Mouse (Mus musculus): ENCODE measurements around the gene Syne2. TPM values are rescaled to one million over a fixed set of nuclear protein-coding genes. Genes with fewer than 3 reads are reported as not detected.
"Not testable (repeated sequence)": the region's sequence is repeated elsewhere in the genome, so short reads cannot be mapped to it uniquely, and the experiment has no call there.

Gene Syne2
- polyA plus RNA-seq (2016; fragmentation: Nextera tagmentation; extraction: Ambion mirVana): 63.7 and 65.4 TPM in 2 replicates

GRCm38 (mm10) chr12:75817959-75818452 is at the start of gene Syne2:
Gene Syne2 (plus strand): TSS chr12:75818134.
- no peaks in the 10 kb centered on the region for H3K27me3 ChIP-seq (replicated peaks)
- H3K27ac ChIP-seq (ENCODE audit: poor library complexity, severe bottlenecking): peak within 1 kb of the TSS; percentile 78
- 1% methylated on average over 51 of the region's 54 CpGs for WGBS
- ATAC-seq (ENCODE audit: insufficient number of reproducible peaks, low FRiP score): peak; percentile 93
- peak within 1 kb of the TSS; percentile 74 for H3K4me3 ChIP-seq
- no peaks in the 10 kb centered on the region for H3K9me3 ChIP-seq (replicated peaks)
- peak within 1 kb of the TSS; percentile 91 for H3K9ac ChIP-seq
- peaks cover 34% of the 10 kb centered on the region for H3K4me1 ChIP-seq (replicated peaks)
- H3K36me3 ChIP-seq: no peaks in the 10 kb centered on the region
- peak within 1 kb of the TSS; percentile 92 for H3K4me2 ChIP-seq

GRCm38 (mm10) chr12:75771410-75771809 is 46.5 kb upstream of the Syne2 start:
- H3K36me3 ChIP-seq: no peaks in the 10 kb centered on the region
- peaks cover 14% of the 10 kb centered on the region for H3K4me1 ChIP-seq (replicated peaks)
- H3K4me3 ChIP-seq: no peak overlapping the region
- H3K9me3 ChIP-seq (replicated peaks): 0 out of 2 replicates have a peak, but pooled peaks cover 8% of the 10 kb centered on the region
- no peaks in the 10 kb centered on the region for H3K27me3 ChIP-seq (replicated peaks)
- no peak for ATAC-seq (ENCODE audit: insufficient number of reproducible peaks, low FRiP score)
- no peak overlapping the region for H3K4me2 ChIP-seq
- H3K9ac ChIP-seq: no peak overlapping the region
- no peak overlapping the region for H3K27ac ChIP-seq (ENCODE audit: poor library complexity, severe bottlenecking)
- WGBS: 12% methylated on average over 3 of the region's 3 CpGs

- ATAC-seq (ENCODE audit: insufficient number of reproducible peaks, low FRiP score): no peak
- H3K27me3 ChIP-seq (replicated peaks): no peaks in the 10 kb centered on the region
- WGBS: 25% methylated on average over 3 of the region's 3 CpGs
Observed at GRCm38 (mm10) chr12:75772424-75773034, 45.4 kb upstream of the Syne2 start.

GRCm38 (mm10) chr12:75781445-75781844 is 36.5 kb upstream of the Syne2 start:
- Histone ChIP-seq H3K4me1 (replicated peaks) (no peaks in the 10 kb centered on the region), H3K36me3 (no peaks in the 10 kb centered on the region), H3K4me3 (no peak overlapping the region), H3K4me2 (no peak overlapping the region), H3K9me3 (replicated peaks) (peaks cover 18% of the 10 kb centered on the region), H3K9ac (no peak overlapping the region), H3K27me3 (replicated peaks) (no peaks in the 10 kb centered on the region), H3K27ac (ENCODE audit: poor library complexity, severe bottlenecking) (no peak overlapping the region)
- ATAC-seq (ENCODE audit: insufficient number of reproducible peaks, low FRiP score): no peak

More at GRCm38 (mm10) chr12:75772424-75773034, 45.4 kb upstream of the Syne2 start:
- Histone ChIP-seq H3K4me1 (replicated peaks) (peaks cover 5% of the 10 kb centered on the region), H3K9me3 (replicated peaks) (0 out of 2 replicates have a peak, but pooled peaks cover 8% of the 10 kb centered on the region), H3K27ac (ENCODE audit: poor library complexity, severe bottlenecking) (no peak overlapping the region), H3K36me3 (no peaks in the 10 kb centered on the region), H3K4me3 (no peak overlapping the region), H3K9ac (no peak overlapping the region), H3K4me2 (no peak overlapping the region)

GRCm38 (mm10) chr12:75781995-75782394 is 35.9 kb upstream of the Syne2 start:
- H3K36me3 ChIP-seq: no peaks in the 10 kb centered on the region
- no peak overlapping the region for H3K4me3 ChIP-seq
- H3K27ac ChIP-seq (ENCODE audit: poor library complexity, severe bottlenecking): no peak overlapping the region
- H3K27me3 ChIP-seq (replicated peaks): no peaks in the 10 kb centered on the region
- H3K4me1 ChIP-seq (replicated peaks): no peaks in the 10 kb centered on the region
- no peak for ATAC-seq (ENCODE audit: insufficient number of reproducible peaks, low FRiP score)
- H3K9me3 ChIP-seq (replicated peaks): peaks cover 18% of the 10 kb centered on the region
- no peak overlapping the region for H3K9ac ChIP-seq
- 64% methylated on average over 7 of the region's 7 CpGs for WGBS
- no peak overlapping the region for H3K4me2 ChIP-seq

- WGBS: 84% methylated on average over 2 of the region's 2 CpGs
- ATAC-seq (ENCODE audit: insufficient number of reproducible peaks, low FRiP score): no peak
Observed at GRCm38 (mm10) chr12:75784271-75784751, 33.6 kb upstream of the Syne2 start.

GRCm38 (mm10) chr12:75786681-75787080 is 31.3 kb upstream of the Syne2 start:
- not testable (repeated sequence) for ATAC-seq (ENCODE audit: insufficient number of reproducible peaks, low FRiP score); H3K27ac ChIP-seq (ENCODE audit: poor library complexity, severe bottlenecking)

More at GRCm38 (mm10) chr12:75784271-75784751, 33.6 kb upstream of the Syne2 start:
- no peaks in the 10 kb centered on the region for H3K36me3 ChIP-seq
- H3K4me3 ChIP-seq: no peak overlapping the region
- no peak overlapping the region for H3K4me2 ChIP-seq
- no peak overlapping the region for H3K27ac ChIP-seq (ENCODE audit: poor library complexity, severe bottlenecking)
- H3K4me1 ChIP-seq (replicated peaks): no peaks in the 10 kb centered on the region
- no peak overlapping the region for H3K9ac ChIP-seq
- H3K9me3 ChIP-seq (replicated peaks): peaks cover 9% of the 10 kb centered on the region; the same call in 1 of the 2 replicates
- H3K27me3 ChIP-seq (replicated peaks): no peaks in the 10 kb centered on the region

GRCm38 (mm10) chr12:75789451-75789850 is 28.5 kb upstream of the Syne2 start:
- H3K4me3 ChIP-seq: no peak overlapping the region
- no peaks in the 10 kb centered on the region for H3K4me1 ChIP-seq (replicated peaks)
- no peak for ATAC-seq (ENCODE audit: insufficient number of reproducible peaks, low FRiP score)
- H3K27me3 ChIP-seq (replicated peaks): no peaks in the 10 kb centered on the region
- no peak overlapping the region for H3K9ac ChIP-seq
- 60% methylated on average over 4 of the region's 4 CpGs for WGBS
- H3K27ac ChIP-seq (ENCODE audit: poor library complexity, severe bottlenecking): no peak overlapping the region
- H3K4me2 ChIP-seq: no peak overlapping the region
- no peaks in the 10 kb centered on the region for H3K36me3 ChIP-seq
- H3K9me3 ChIP-seq (replicated peaks): no peaks in the 10 kb centered on the region

More at GRCm38 (mm10) chr12:75786681-75787080, 31.3 kb upstream of the Syne2 start:
- H3K4me1 ChIP-seq (replicated peaks); H3K4me3 ChIP-seq; H3K27me3 ChIP-seq (replicated peaks); H3K4me2 ChIP-seq; H3K36me3 ChIP-seq; H3K9me3 ChIP-seq (replicated peaks); H3K9ac ChIP-seq: not testable (repeated sequence)
- 3% methylated on average over 2 of the region's 2 CpGs for WGBS

GRCm38 (mm10) chr12:75794527-75794926 is 23.4 kb upstream of the Syne2 start:
- no peaks in the 10 kb centered on the region for H3K27me3 ChIP-seq (replicated peaks)
- no peak overlapping the region for H3K4me2 ChIP-seq
- H3K27ac ChIP-seq (ENCODE audit: poor library complexity, severe bottlenecking): no peak overlapping the region
- H3K4me3 ChIP-seq: no peak overlapping the region
- WGBS: 18% methylated on average over 4 of the region's 4 CpGs
- H3K9ac ChIP-seq: no peak overlapping the region
- H3K4me1 ChIP-seq (replicated peaks): 0 out of 2 replicates have a peak, but pooled peaks cover 6% of the 10 kb centered on the region
- ATAC-seq (ENCODE audit: insufficient number of reproducible peaks, low FRiP score): peak; percentile 63; the same call in 1 of the 2 replicates
- H3K9me3 ChIP-seq (replicated peaks): no peaks in the 10 kb centered on the region
- no peaks in the 10 kb centered on the region for H3K36me3 ChIP-seq

- Histone ChIP-seq H3K9ac (no peak overlapping the region), H3K27ac (ENCODE audit: poor library complexity, severe bottlenecking) (no peak overlapping the region), H3K4me1 (replicated peaks) (0 out of 2 replicates have a peak, but pooled peaks cover 6% of the 10 kb centered on the region), H3K27me3 (replicated peaks) (no peaks in the 10 kb centered on the region), H3K4me2 (no peak overlapping the region), H3K9me3 (replicated peaks) (no peaks in the 10 kb centered on the region), H3K36me3 (no peaks in the 10 kb centered on the region), H3K4me3 (no peak overlapping the region)
- WGBS: 77% methylated on average over 2 of the region's 2 CpGs
- ATAC-seq (ENCODE audit: insufficient number of reproducible peaks, low FRiP score): no peak
Observed at GRCm38 (mm10) chr12:75796510-75796909, 21.4 kb upstream of the Syne2 start.

- Histone ChIP-seq H3K27me3 (replicated peaks) (no peaks in the 10 kb centered on the region), H3K4me3 (no peak overlapping the region), H3K9ac (no peak overlapping the region), H3K27ac (ENCODE audit: poor library complexity, severe bottlenecking) (no peak overlapping the region), H3K36me3 (no peaks in the 10 kb centered on the region), H3K4me1 (replicated peaks) (no peaks in the 10 kb centered on the region), H3K9me3 (replicated peaks) (no peaks in the 10 kb centered on the region), H3K4me2 (no peak overlapping the region)
- WGBS: 79% methylated on average over 4 of the region's 4 CpGs
- ATAC-seq (ENCODE audit: insufficient number of reproducible peaks, low FRiP score): no peak
Observed at GRCm38 (mm10) chr12:75806281-75806680, 11.7 kb upstream of the Syne2 start.

All from heart, embryonic 12.5 days (tissue).